Mouse (Mus musculus) heart, adult 2 months (tissue): ENCODE measurements at regions not wholly inside any gene's neighbourhood (a gene's known extent, or its start where the extent isn't known, plus 50 kb on each side); places are given as distances from the start of the nearest gene placed in this dataset.

Experiments
- DNase-seq, 2 experiments: peaks; one replicate each; pipeline ENCODE4 v3.0.0; 2021
- H3K27ac ChIP-seq: fragments of 200-600 bp; 2 replicates; pipeline ENCODE4 v1.8.1; 2022
- H3K27me3 ChIP-seq: fragments of 200-500 bp; 2 replicates; pipeline ENCODE4 v1.6.1; 2012; ENCODE audit warnings: mild to moderate bottlenecking, low read length, inconsistent platforms, mixed read lengths; ENCODE audit not compliant: control insufficient read depth, insufficient read depth
- H3K36me3 ChIP-seq: fragments of 200-500 bp; 2 replicates; pipeline ENCODE4 v1.6.1; 2012; ENCODE audit warnings: low read length, inconsistent platforms; ENCODE audit not compliant: control insufficient read depth, insufficient read depth
- H3K4me1 ChIP-seq: fragments of 200-500 bp; 2 replicates; pipeline ENCODE4 v1.6.1; 2011; ENCODE audit warnings: low read length; ENCODE audit not compliant: control insufficient read depth, insufficient read depth
- H3K4me3 ChIP-seq: fragments of 200-600 bp; 2 replicates; pipeline ENCODE4 v1.8.1; 2022
- H3K79me2 ChIP-seq: fragments of 200-500 bp; replicated peaks from 2 replicates; pipeline ENCODE4 v1.6.1; 2012; ENCODE audit warnings: mild to moderate bottlenecking, inconsistent platforms, low read length, moderate library complexity, mixed read lengths; ENCODE audit not compliant: control insufficient read depth, insufficient read depth
- H3K9ac ChIP-seq: fragments of 200-500 bp; 2 replicates; pipeline ENCODE4 v1.6.1; 2012; ENCODE audit warnings: low read depth, mild to moderate bottlenecking, control low read depth, inconsistent platforms, low read length, mixed read lengths
- CTCF ChIP-seq: fragments of 200-600 bp; IDR thresholded peaks from 2 replicates; pipeline ENCODE4 v1.8.1; 2022; ENCODE audit warnings: antibody characterized with exemption, mild to moderate bottlenecking, moderate library complexity
- EP300 ChIP-seq: fragments of 200-500 bp; IDR thresholded peaks from 2 replicates; pipeline ENCODE4 v1.6.1; 2011; ENCODE audit warnings: low read depth, low read length, control low read depth; ENCODE audit not compliant: insufficient read depth
- POLR2A ChIP-seq: fragments of 200-500 bp; IDR thresholded peaks from 2 replicates; pipeline ENCODE4 v1.6.1; 2011; ENCODE audit warnings: mild to moderate bottlenecking, low read depth, low read length, control low read depth; ENCODE audit not compliant: insufficient read depth
- WGBS: fragments of 180-500 bp; shearing (Covaris S2); methylation state at CpG from one replicate; pipeline ENCODE4 v1.1.7; 2018; 5-methylcytosine and 5-hydroxymethylcytosine counted together
- intact Hi-C: fragments of 180-260 bp; cut with DNase I; formaldehyde crosslinking; loops from one replicate; pipeline ENCODE4 v1.15.1; 2025

DNA sequence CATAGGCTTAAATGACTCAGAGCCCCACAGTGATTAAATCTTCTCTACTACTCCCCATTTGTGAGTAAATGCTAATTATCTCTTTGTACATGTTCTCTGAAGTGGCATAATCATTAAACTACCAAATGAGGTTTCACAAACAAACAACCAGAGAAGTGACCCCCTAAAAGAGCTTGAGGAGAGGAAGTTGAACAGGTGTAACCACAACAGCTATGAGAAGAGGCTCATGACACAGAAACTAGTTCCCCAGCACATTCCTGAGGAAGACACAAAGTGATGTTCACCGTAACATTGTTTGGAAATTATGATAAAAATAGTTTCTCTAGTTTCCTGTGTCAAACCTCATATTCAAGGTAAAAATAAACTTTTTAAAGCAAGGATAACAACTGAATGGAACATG lies 188.4 kb downstream of the Inhba start:
- intact Hi-C loops, result no loop called here
- Histone ChIP-seq H3K36me3 (no peaks in the 10 kb centered on the region), H3K4me1 (no peaks in the 10 kb centered on the region), H3K79me2 (no peaks in the 10 kb centered on the region), H3K27ac (no peak overlapping the region), H3K27me3 (no peaks in the 10 kb centered on the region), H3K9ac (no peak overlapping the region), H3K4me3 (no peak overlapping the region)
- WGBS, result 60% methylated on average over 1 of the region's 1 CpGs
- no peak for TF ChIP-seq EP300
- no peak for TF ChIP-seq POLR2A
- TF ChIP-seq CTCF, result no peak
- DNase-seq, result no peak

DNA sequence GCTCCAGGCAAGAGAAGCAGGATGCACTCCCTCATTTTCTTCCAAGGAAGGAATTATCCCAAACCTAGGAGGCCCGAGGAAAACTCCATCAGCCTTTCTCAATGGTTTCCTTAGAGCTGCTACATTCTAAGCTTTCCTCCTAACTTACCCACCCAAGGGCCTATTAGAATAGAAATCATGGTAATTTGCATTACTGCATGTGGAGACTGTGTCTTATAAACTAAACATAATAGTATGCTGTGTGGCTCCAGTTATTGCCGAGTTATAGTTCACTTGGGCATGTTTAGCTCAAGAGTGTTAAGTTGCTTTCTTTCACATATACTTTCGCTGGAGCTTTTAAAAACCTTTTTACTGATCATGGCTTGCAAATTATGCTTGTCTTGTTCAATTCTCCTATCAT lies 191.5 kb downstream of the Inhba start:
- no peaks in the 10 kb centered on the region for H3K4me1 ChIP-seq
- no peak for TF ChIP-seq EP300
- TF ChIP-seq POLR2A, result no peak
- TF ChIP-seq CTCF, result no peak
- H3K79me2 ChIP-seq, result no peaks in the 10 kb centered on the region
- H3K4me3 ChIP-seq, result no peak overlapping the region
- H3K27me3 ChIP-seq, result no peaks in the 10 kb centered on the region
- WGBS, result 87% methylated on average over 3 of the region's 3 CpGs
- no peak for DNase-seq
- intact Hi-C loops, result no loop called here
- no peak overlapping the region for H3K9ac ChIP-seq
- no peaks in the 10 kb centered on the region for H3K36me3 ChIP-seq
- H3K27ac ChIP-seq, result no peak overlapping the region

DNA sequence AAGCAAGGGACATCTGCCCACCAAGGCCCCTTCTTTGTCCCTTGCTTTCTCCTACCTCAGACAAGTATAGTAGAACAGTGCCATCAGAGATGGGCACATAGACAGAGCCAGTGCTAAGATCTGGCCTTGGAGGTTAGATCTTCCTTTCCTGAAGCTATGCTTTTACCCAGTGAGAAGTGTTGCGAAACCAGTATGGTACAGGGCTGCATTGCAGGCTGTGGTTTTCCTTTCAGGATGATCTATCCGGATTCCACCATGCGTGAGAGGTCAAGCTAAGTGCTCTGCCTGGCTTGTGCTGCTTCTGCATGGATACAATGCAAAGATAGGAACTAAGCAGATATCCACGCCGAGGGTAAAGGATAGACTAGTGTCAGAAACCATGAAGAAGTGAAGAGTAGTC lies 192.4 kb downstream of the Inhba start:
- TF ChIP-seq CTCF, result no peak
- no peak for TF ChIP-seq EP300
- TF ChIP-seq POLR2A, result no peak
- H3K27ac ChIP-seq, result no peak overlapping the region
- DNase-seq, result no peak

DNA sequence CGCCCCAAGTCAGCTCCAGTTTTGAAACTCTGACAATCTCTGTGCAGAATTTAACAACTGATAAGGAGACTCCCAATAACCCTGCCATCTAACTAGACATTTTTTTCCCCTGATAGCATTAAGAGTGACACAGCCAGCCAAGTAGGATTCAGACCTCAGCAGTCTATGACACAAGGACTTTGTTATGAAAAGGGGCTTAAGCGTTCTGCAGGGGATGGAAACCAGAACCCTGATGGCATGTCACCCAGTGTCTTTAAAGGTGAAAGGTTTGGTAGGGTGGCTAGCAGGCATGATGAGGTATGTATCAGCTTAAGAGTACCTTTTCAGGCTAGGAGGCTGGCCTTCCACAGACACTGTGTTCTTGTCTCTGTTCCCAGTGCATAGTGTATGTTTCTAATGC lies 199.8 kb downstream of the Inhba start:
- Histone ChIP-seq H3K27ac (no peak overlapping the region), H3K79me2 (no peaks in the 10 kb centered on the region), H3K36me3 (no peaks in the 10 kb centered on the region), H3K4me1 (peaks cover 2% of the 10 kb centered on the region; the same call in 1 of the 2 replicates), H3K27me3 (no peaks in the 10 kb centered on the region), H3K4me3 (no peak overlapping the region), H3K9ac (no peak overlapping the region)
- no peak for DNase-seq
- 42% methylated on average over 2 of the region's 2 CpGs for WGBS
- TF ChIP-seq CTCF (no peak), POLR2A (no peak), EP300 (no peak)
- intact Hi-C loops, result no loop called here

More for the DNA sequence above, 192.4 kb downstream of the Inhba start:
- WGBS, result 79% methylated on average over 5 of the region's 5 CpGs
- Histone ChIP-seq H3K4me1 (no peaks in the 10 kb centered on the region), H3K36me3 (no peaks in the 10 kb centered on the region), H3K79me2 (no peaks in the 10 kb centered on the region), H3K27me3 (no peaks in the 10 kb centered on the region), H3K9ac (no peak overlapping the region), H3K4me3 (no peak overlapping the region)
- intact Hi-C loops, result no loop called here

DNA sequence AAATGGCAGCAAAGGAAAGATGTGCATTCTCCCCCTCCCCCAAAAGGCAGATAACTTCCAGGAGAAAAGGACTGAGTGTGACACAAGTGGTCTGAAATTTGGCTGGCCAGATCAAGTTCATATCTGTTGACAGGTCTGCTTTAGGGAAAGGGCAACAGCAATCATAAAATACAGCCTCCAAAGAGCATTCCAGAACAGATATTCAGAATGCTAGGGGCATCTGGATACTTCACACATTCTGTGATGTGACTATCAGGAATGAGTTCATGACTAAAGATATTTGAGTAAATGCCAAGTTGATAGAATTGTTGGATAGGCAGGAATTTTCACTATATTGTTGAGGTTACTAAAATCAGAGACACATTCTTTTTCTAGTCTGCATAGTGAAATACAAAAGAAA lies 208.2 kb downstream of the Inhba start:
- no peak for DNase-seq
- no peaks in the 10 kb centered on the region; the same call in 1 of the 2 replicates for H3K4me1 ChIP-seq
- intact Hi-C loops, result no loop called here
- no peaks in the 10 kb centered on the region for H3K27me3 ChIP-seq
- H3K79me2 ChIP-seq, result no peaks in the 10 kb centered on the region
- H3K9ac ChIP-seq, result no peak overlapping the region
- no peak overlapping the region for H3K4me3 ChIP-seq
- no peak for TF ChIP-seq EP300
- no peak for TF ChIP-seq CTCF
- TF ChIP-seq POLR2A, result no peak
- no peaks in the 10 kb centered on the region for H3K36me3 ChIP-seq
- no peak overlapping the region for H3K27ac ChIP-seq

DNA sequence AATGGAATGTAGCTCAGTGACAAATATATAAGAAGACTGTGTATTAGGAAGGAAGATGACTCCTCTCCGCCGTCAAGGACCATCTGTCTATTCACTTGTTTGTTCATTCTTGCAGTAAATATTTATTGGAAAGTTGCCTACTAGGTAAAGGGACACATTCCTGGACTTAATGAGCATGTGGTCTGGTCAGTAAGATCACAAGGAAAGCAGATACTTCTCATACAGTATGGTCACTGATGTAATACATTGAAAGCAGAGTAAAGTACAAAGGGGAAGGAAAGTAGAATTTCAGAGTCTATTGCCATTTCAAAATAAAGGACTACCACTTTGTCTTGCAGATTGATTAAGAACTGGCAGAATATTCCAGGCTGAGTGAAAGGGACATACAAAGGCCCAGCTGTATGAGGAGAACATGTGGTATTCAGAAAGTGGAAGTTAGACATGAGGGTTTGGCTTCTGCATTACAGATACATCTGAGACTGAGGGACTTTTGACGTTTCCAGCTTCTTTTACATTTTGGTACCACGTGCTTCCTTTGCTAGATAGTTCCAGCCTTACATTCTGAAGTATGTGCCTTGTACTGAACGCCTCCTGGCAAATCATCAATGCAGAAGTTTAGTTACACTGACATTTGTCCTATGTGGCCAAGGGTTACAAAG lies 211.4 kb downstream of the Inhba start:
- TF ChIP-seq POLR2A (no peak), CTCF (no peak), EP300 (no peak)
- Histone ChIP-seq H3K36me3 (no peaks in the 10 kb centered on the region), H3K4me1 (no peaks in the 10 kb centered on the region; the same call in 1 of the 2 replicates), H3K79me2 (no peaks in the 10 kb centered on the region), H3K27ac (no peak overlapping the region), H3K9ac (no peak overlapping the region), H3K27me3 (no peaks in the 10 kb centered on the region), H3K4me3 (no peak overlapping the region)
- no peak for DNase-seq
- WGBS, result 49% methylated on average over 5 of the region's 5 CpGs
- intact Hi-C loops, result no loop called here

DNA sequence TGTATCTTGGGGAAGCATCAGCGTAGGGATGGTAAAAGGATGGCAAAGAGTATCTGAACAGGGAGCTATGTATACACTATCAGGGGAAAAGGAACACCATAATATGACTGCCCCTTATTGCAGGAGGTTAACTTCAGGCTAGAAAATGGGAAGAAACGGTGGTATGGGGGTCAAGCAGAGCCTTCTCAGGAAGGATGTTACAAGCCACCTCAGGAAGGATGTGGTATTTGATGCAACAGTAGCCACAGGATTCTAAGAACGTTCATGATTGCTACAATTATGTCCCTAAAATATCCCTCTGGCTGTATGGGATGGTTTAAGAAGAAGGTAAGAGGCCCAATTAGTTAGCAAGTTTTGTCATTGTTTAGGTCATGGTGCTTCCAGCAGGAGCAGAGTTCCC lies 249.5 kb downstream of the Inhba start:
- Histone ChIP-seq H3K9ac (no peak overlapping the region), H3K36me3 (no peaks in the 10 kb centered on the region), H3K27ac (no peak overlapping the region), H3K79me2 (no peaks in the 10 kb centered on the region), H3K4me1 (no peaks in the 10 kb centered on the region), H3K4me3 (no peak overlapping the region), H3K27me3 (no peaks in the 10 kb centered on the region)
- no peak for TF ChIP-seq EP300
- no peak for TF ChIP-seq POLR2A
- TF ChIP-seq CTCF, result no peak
- WGBS, result 46% methylated on average over 3 of the region's 3 CpGs
- intact Hi-C loops, result no loop called here
- DNase-seq, result no peak
